ENCODE assay signal across 13 mouse cellular contexts in the genomic region with DNA sequence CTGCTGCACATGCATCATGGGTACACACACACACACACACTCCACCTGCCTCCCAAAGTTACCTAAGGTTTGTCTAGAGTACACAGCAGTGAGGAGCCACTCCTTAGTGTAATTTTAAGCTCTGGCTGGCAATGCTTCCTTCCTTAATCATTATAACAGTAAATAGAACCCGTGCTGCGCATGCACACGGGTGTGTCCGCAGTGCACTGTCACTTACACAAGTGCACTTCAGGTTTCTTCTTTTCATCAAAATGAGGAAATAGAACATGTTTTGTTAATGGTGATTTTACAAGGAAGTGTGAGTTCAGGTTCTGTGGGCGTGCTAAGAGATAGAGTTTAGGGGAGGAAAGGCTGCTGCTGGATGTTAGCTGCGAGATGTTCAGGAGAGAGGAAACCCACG. TPM values are rescaled to one million over a fixed set of nuclear protein-coding genes. Genes with fewer than 3 reads are reported as not detected.
DNase-seq lines count a peak whose midpoint lies in the region; ATAC-seq lines count a peak whose summit lies in the region.
"Had no signal": no experiment of that assay in that cellular context is flagged by ENCODE, and none has a peak within 500 bp of the region (broad histone marks: within the 10 kb centered on the region; RNA-seq: fewer than 3 reads in every experiment).

No protein-coding gene starts in this region.

- WGBS in kidney, embryonic 15.5 days, result 70% methylated on average over 7 of the region's 7 CpGs
- 90% methylated on average over 7 of the region's 7 CpGs for whole genome bisulfite sequencing in forebrain, embryonic 14.5 days

- H3K27me3 ChIP-seq in kidney, embryonic 15.5 days, result no peaks in the 10 kb centered on the region
- H3K27me3 ChIP-seq in forebrain, embryonic 14.5 days (replicated peaks; ENCODE audit: control insufficient read depth, insufficient read depth, low read length), result no peaks in the 10 kb centered on the region

- H3K9ac ChIP-seq in kidney, embryonic 15.5 days, result no peak overlapping the region
- no peak overlapping the region for H3K9ac ChIP-seq in forebrain, embryonic 14.5 days (ENCODE audit: low read length)

- H3K9me3 ChIP-seq in kidney, embryonic 15.5 days (replicated peaks), result no peaks in the 10 kb centered on the region
- H3K9me3 ChIP-seq in forebrain, embryonic 14.5 days (replicated peaks; ENCODE audit: control insufficient read depth, low read length), result no peaks in the 10 kb centered on the region
- H3K9me3 ChIP-seq: heart, embryonic 10.5 days had no signal

- H3K4me1 ChIP-seq in kidney, embryonic 15.5 days, result peaks cover 93% of the 10 kb centered on the region
- H3K4me1 ChIP-seq in forebrain, embryonic 14.5 days (ENCODE audit: control insufficient read depth, insufficient read depth, low read length), result peaks cover 70% of the 10 kb centered on the region

- ATAC-seq in kidney, embryonic 15.5 days (replicated peaks; ENCODE audit: low FRiP score), result no peak
- peak; percentile 35 to 50 for ATAC-seq in hematopoietic stem cell, adult 5-6 weeks (replicated peaks in 1 of 2; ENCODE audit: insufficient read depth in 1 of 2, low FRiP score in 2 of 2, low TSS enrichment in 1 of 2, low read depth in 1 of 2, poor library complexity in 2 of 2, severe bottlenecking in 2 of 2)
- peak; percentile 32 for ATAC-seq in megakaryocyte progenitor cell, adult 5-6 weeks (replicated peaks; ENCODE audit: poor library complexity)
- ATAC-seq in forebrain, embryonic 14.5 days, result no peak

- H3K4me2 ChIP-seq in kidney, embryonic 15.5 days, result no peak overlapping the region
- no peak overlapping the region for H3K4me2 ChIP-seq in forebrain, embryonic 14.5 days (ENCODE audit: low read length)

- H3K36me3 ChIP-seq in kidney, embryonic 15.5 days, result no peaks in the 10 kb centered on the region
- no peaks in the 10 kb centered on the region for H3K36me3 ChIP-seq in forebrain, embryonic 14.5 days (ENCODE audit: control insufficient read depth, insufficient read depth, low read length)
- H3K36me3 ChIP-seq: heart, embryonic 10.5 days had no signal

- no peak overlapping the region for H3K4me3 ChIP-seq in kidney, embryonic 15.5 days (replicated peaks)
- H3K4me3 ChIP-seq in forebrain, embryonic 14.5 days (ENCODE audit: low read depth, low read length), result no peak overlapping the region
- H3K4me3 ChIP-seq: heart, embryonic 10.5 days had no signal

- no peak for DNase-seq in kidney, adult 11 months
- DNase-seq in A20 (ENCODE audit: low read depth, low spot score), result peak; percentile 61
- DNase-seq in urinary bladder, adult 18-20 months (ENCODE audit: low spot score in 2 of 2), result no peak
- DNase-seq in forebrain, embryonic 14.5 days (ENCODE audit: low spot score), result no peak
- DNase-seq in urinary bladder, postnatal 36 days (ENCODE audit: low spot score in 2 of 2), result no peak
- DNase-seq: cerebellum, adult 8-10 months; heart, postnatal 4 days; kidney, adult 9 months; layer of hippocampus, postnatal 36 days had no signal

- peak overlapping the region; percentile 14; the same call in 1 of the 2 replicates for H3K27ac ChIP-seq in kidney, embryonic 15.5 days
- H3K27ac ChIP-seq in forebrain, embryonic 14.5 days (ENCODE audit: low read depth, low read length), result no peak overlapping the region
- H3K27ac ChIP-seq: heart, embryonic 10.5 days had no signal

RNA-seq across cellular contexts. Expression of gene Notch2, which starts 17.8 kb away (rescaled TPM):
- polyA plus RNA-seq in kidney, embryonic 15.5 days (2015; fragmentation: Nextera tagmentation; extraction: Ambion mirVana), result 33.1 and 33.8 TPM in 2 replicates
- 46.6 and 58.7 TPM in 2 replicates for total RNA-seq in hematopoietic stem cell, adult 5-6 weeks (2017)
- 23.5 and 23.6 TPM in 2 replicates for total RNA-seq in megakaryocyte progenitor cell, adult 5-6 weeks (2015)
- 20.9 and 21.8 TPM in 2 replicates for total RNA-seq in megakaryocyte progenitor cell, adult 5-6 weeks (2017)
- polyA plus RNA-seq in forebrain, embryonic 14.5 days (2014; fragmentation: Nextera tagmentation; extraction: Ambion mirVana), result 13.6 and 18.1 TPM in 2 replicates

Comparison
In these comparisons a context has a peak if more than half of its experiments do, and no peak if none do; other contexts are left out.
1. ATAC-seq: peak in hematopoietic stem cell, adult 5-6 weeks (2 of 2) and megakaryocyte progenitor cell, adult 5-6 weeks (single experiment); none in kidney, embryonic 15.5 days (single experiment) and forebrain, embryonic 14.5 days (single experiment).